Mouse (Mus musculus): Measurements from ENCODE around the gene Ms4a4c. TPM values are rescaled to one million over a fixed set of nuclear protein-coding genes. Genes with fewer than 3 reads are reported as not detected.
"Not testable (repeated sequence)": the region's sequence is repeated elsewhere in the genome, so short reads cannot be mapped to it uniquely, and the experiment has no call there.

The Ms4a4c gene
- total RNA-seq, 2 experiments from 2014 or later = not detected

DNA sequence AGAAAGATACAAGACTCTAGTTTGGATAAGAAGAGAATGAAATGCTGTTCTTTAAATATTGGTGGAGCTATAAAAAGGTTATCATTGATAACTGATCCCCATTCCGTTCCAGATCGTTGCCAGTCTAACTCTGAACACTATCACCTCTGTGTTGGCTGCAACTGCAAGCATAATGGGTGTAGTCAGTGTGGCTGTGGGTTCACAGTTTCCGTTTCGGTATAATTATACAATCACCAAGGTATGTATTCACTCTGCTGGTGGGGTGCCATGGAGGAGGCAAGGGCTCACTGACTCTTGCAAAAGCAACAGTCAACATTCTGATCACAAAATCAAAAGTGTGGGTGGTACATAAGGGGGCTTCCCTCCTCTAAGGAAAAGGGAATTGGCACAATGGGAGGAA is 54.5 kb downstream of the Ms4a4c start:
- DNase-seq (ENCODE audit: low spot score in 2 of 2) = not testable (repeated sequence)

DNA sequence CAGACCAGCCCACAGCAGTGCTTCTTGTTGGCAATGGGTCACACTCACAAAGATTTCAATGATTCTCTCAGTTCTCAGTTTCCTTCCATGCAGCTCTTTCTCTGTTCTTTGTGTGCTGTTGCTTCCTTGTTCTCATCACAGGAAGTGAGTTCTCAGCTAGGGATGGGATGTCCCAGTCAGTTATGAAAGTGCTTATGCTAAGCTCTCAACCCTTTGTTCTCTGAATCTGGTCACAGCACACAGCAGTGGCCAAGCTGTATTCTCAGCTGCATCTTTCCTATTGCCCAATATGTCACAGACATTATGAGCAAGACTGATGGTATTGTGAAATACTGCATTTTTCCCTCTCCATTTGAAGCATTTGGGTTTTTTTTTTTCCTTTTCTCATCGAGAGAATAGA is 60.2 kb downstream of the Ms4a4c start:
- not testable (repeated sequence) for DNase-seq (ENCODE audit: low spot score in 2 of 2)

DNA sequence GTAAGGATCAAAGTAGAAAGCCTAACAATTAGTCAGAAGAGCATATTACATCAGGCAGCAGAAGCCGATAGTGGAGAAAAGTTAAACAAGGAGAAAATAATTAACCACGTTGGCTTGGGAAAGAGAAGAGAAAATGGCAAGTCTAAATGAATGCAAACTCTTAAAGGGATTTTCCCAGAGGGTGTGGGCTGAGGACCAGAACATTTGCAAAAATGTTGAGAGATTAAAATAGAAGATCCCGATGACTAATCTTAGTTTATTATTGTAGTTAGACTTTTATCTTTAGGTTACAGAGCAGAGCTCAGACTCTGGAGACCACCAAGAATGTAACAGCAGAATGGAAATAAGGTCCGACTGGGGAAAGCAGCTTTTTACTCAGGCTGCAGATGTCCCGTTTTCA is 61.9 kb downstream of the Ms4a4c start:
- DNase-seq (ENCODE audit: low spot score in 2 of 2) = no peak

- not testable (repeated sequence) for DNase-seq (ENCODE audit: low spot score in 2 of 2)
Measured at GRCm38 (mm10) chr19:11468361-11468760, 63.8 kb downstream of the Ms4a4c start.

DNA sequence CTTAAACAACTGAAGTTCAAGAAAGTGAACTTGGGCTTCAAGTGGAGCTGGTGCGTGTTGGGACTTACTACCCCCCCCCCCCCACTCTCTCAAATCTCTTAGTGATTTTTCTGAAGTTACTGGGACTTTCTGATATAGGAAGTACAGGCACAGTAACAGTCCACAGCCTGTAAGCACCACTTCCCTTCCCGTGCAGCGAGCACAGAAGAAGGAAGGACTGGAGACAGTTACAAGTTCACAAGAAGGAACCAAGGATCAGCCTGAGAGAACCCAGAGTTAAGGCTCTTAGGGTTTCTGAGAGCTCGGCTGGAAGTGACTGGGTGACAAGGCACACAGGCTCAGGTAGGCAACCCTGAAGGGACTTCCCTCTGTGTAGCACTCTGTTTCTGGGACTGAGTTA is 64.6 kb downstream of the Ms4a4c start, which contains the start of gene Ms4a6c:
Ms4a6c (plus strand) TSS at position 152 of the 400 bp plus-strand sequence.
- DNase-seq (ENCODE audit: low spot score in 2 of 2) = not testable (repeated sequence)

Other genes starting within 250 kb of the Ms4a4c start
- gene 1700025F22Rik, start 239.4 kb upstream of the Ms4a4c start, total RNA-seq (2021) = not detected
- not detected for gene Ms4a13, start 208.0 kb upstream of the Ms4a4c start, total RNA-seq (2021)
- gene Ms4a12, start 172.3 kb upstream of the Ms4a4c start, total RNA-seq (2021) = not detected
- under 1 TPM in 1 of 2 experiments, not detected in 1; 0.11 TPM for gene Ms4a1, start 138.5 kb upstream of the Ms4a4c start, total RNA-seq (2021)
- not detected for gene Ms4a5, start 120.9 kb upstream of the Ms4a4c start, total RNA-seq (2021)
- not detected for gene Ms4a14, start 90.3 kb upstream of the Ms4a4c start, total RNA-seq (2021)
- gene Ms4a7, start 68.6 kb upstream of the Ms4a4c start, total RNA-seq (2021) = not detected
- 1 to 10 TPM in 1 of 2 experiments, under 1 TPM in 1; 0.89 to 1.7 TPM for gene Ms4a4a, start 29.2 kb upstream of the Ms4a4c start, total RNA-seq (2021)
- gene Ms4a4b, start 38.8 kb downstream of the Ms4a4c start, total RNA-seq (2021) = not detected
- gene Ms4a6c, start 64.6 kb downstream of the Ms4a4c start, total RNA-seq (2021) = 1 to 10 TPM; 1.8 to 2.0 TPM
- 1 to 10 TPM; 1.1 to 1.4 TPM for gene Gm8369, start 81.2 kb downstream of the Ms4a4c start, total RNA-seq (2021)
- 1 to 10 TPM; 1.2 to 2.1 TPM for gene Ms4a6b, start 111.7 kb downstream of the Ms4a4c start, total RNA-seq (2021)
- not detected for gene Ms4a4d, start 132.0 kb downstream of the Ms4a4c start, total RNA-seq (2021)
- gene Ms4a6d, start 200.1 kb downstream of the Ms4a4c start, total RNA-seq (2021) = 1 to 10 TPM in 1 of 2 experiments, under 1 TPM in 1; 0.25 to 1.2 TPM
- not detected for gene Ms4a2, start 218.9 kb downstream of the Ms4a4c start, total RNA-seq (2021)
- gene Ms4a3, start 236.1 kb downstream of the Ms4a4c start, total RNA-seq (2021) = not detected